Mouse (Mus musculus): ENCODE measurements around the gene 2900011O08Rik.

- no peak for TF ChIP-seq POLR2A (IDR thresholded peaks at IDR 0.05; ENCODE audit: borderline replicate concordance, insufficient read depth, low read length)
- TF ChIP-seq CTCF (IDR thresholded peaks at IDR 0.05; ENCODE audit: borderline replicate concordance, insufficient read depth, low read depth, low read length) = no peak
Measured at GRCm38 (mm10) chr16:14131376-14131775, 145.0 kb downstream of the 2900011O08Rik start.
